Mouse (Mus musculus) limb, embryonic 15.5 days (tissue): Measurements from ENCODE around the gene Ncor2. TPM values are rescaled to one million over a fixed set of nuclear protein-coding genes. Genes with fewer than 3 reads are reported as not detected.

Source experiments
- ATAC-seq: fragments of 200-750 bp; cut with Nextera tagmentation; 2 replicates; pipeline ENCODE4 v1.8.0; 2017; ENCODE audit warnings: low read depth, moderate TSS enrichment; ENCODE audit not compliant: insufficient number of reproducible peaks, low FRiP score, low TSS enrichment
- H3K27ac ChIP-seq: fragments of 300-500 bp; sonication (generic); 2 replicates; pipeline ENCODE4 v1.5.1; 2015; ENCODE audit warnings: moderate library complexity, mild to moderate bottlenecking, inconsistent platforms
- H3K27me3 ChIP-seq: fragments of 300-500 bp; sonication (generic); 2 replicates; pipeline ENCODE4 v1.6.1; 2015; ENCODE audit warnings: inconsistent platforms
- H3K36me3 ChIP-seq: fragments of 300-500 bp; sonication (generic); 2 replicates; pipeline ENCODE4 v1.6.1; 2015; ENCODE audit warnings: inconsistent platforms
- H3K4me1 ChIP-seq: fragments of 300-500 bp; sonication (generic); 2 replicates; pipeline ENCODE4 v1.6.1; 2015; ENCODE audit warnings: inconsistent platforms
- H3K4me2 ChIP-seq: fragments of 300-500 bp; sonication (generic); 2 replicates; pipeline ENCODE4 v1.6.1; 2015; ENCODE audit warnings: mild to moderate bottlenecking, inconsistent platforms
- H3K4me3 ChIP-seq: fragments of 300-500 bp; sonication (generic); 2 replicates; pipeline ENCODE4 v1.5.1; 2015; ENCODE audit warnings: mild to moderate bottlenecking, inconsistent platforms
- H3K9ac ChIP-seq: fragments of 300-500 bp; sonication (generic); 2 replicates; pipeline ENCODE4 v1.6.1; 2015; ENCODE audit warnings: inconsistent platforms
- H3K9me3 ChIP-seq: fragments of 300-500 bp; sonication (generic); 2 replicates; pipeline ENCODE4 v1.6.1; 2016; ENCODE audit warnings: inconsistent platforms
- WGBS: fragments of 180-500 bp; shearing (Covaris S2); methylation state at CpG from one replicate; pipeline ENCODE4 v1.1.7; 2015; 5-methylcytosine and 5-hydroxymethylcytosine counted together
- polyA plus RNA-seq: library from polyadenylated mRNA; unstranded; fragments of >200 nt; fragmentation: Nextera tagmentation; extraction: Ambion mirVana; gene quantifications from 2 replicates; pipeline ENCODE4 v1.2.1, GENCODE M21; 2015

Ncor2 gene
- polyA plus RNA-seq, 1 experiment from 2014 or later = 32.7 TPM

GRCm38 (mm10) chr5:125049481-125049880, 129.5 kb downstream of the Ncor2 start:
- Histone ChIP-seq H3K36me3 (peaks cover 93% of the 10 kb centered on the region), H3K27me3 (no peaks in the 10 kb centered on the region), H3K9ac (no peak overlapping the region), H3K9me3 (no peaks in the 10 kb centered on the region), H3K4me1 (peaks cover 24% of the 10 kb centered on the region), H3K4me3 (no peak overlapping the region), H3K4me2 (no peak overlapping the region), H3K27ac (0 out of 2 replicates have a peak overlapping the region, but pooled peaks have one; percentile 7)
- 91% methylated on average over 4 of the region's 4 CpGs for WGBS
- no peak for ATAC-seq

- H3K4me2 ChIP-seq = no peak overlapping the region
- H3K27me3 ChIP-seq = no peaks in the 10 kb centered on the region
- H3K9ac ChIP-seq = no peak overlapping the region
- H3K4me1 ChIP-seq = peaks cover 8% of the 10 kb centered on the region; the same call in 1 of the 2 replicates
- no peak for ATAC-seq
- WGBS = 68% methylated on average over 5 of the region's 5 CpGs
- H3K27ac ChIP-seq = no peak overlapping the region
- H3K9me3 ChIP-seq = no peaks in the 10 kb centered on the region
- H3K4me3 ChIP-seq = no peak overlapping the region
- H3K36me3 ChIP-seq = peaks cover 97% of the 10 kb centered on the region
These were observed 132.6 kb downstream of the Ncor2 start for GRCm38 (mm10) chr5:125046436-125046835.

- H3K9me3 ChIP-seq = no peaks in the 10 kb centered on the region
- H3K4me2 ChIP-seq = no peak overlapping the region
- no peak overlapping the region for H3K9ac ChIP-seq
- 70% methylated on average over 5 of the region's 5 CpGs for WGBS
- H3K27ac ChIP-seq = no peak overlapping the region
- peaks cover 20% of the 10 kb centered on the region for H3K4me1 ChIP-seq
- peaks cover 89% of the 10 kb centered on the region for H3K36me3 ChIP-seq
- no peak for ATAC-seq
- no peaks in the 10 kb centered on the region for H3K27me3 ChIP-seq
- no peak overlapping the region for H3K4me3 ChIP-seq
These were observed 133.8 kb downstream of the Ncor2 start for GRCm38 (mm10) chr5:125045202-125045601.

- H3K4me2 ChIP-seq = no peak overlapping the region
- H3K9ac ChIP-seq = no peak overlapping the region
- peaks cover 31% of the 10 kb centered on the region for H3K4me1 ChIP-seq
- 80% methylated on average over 6 of the region's 6 CpGs for whole genome bisulfite sequencing
- no peak overlapping the region for H3K27ac ChIP-seq
- H3K27me3 ChIP-seq = no peaks in the 10 kb centered on the region
- H3K9me3 ChIP-seq = no peaks in the 10 kb centered on the region
- no peak overlapping the region for H3K4me3 ChIP-seq
- peaks cover 89% of the 10 kb centered on the region for H3K36me3 ChIP-seq
- ATAC-seq = no peak
These were observed 135.6 kb downstream of the Ncor2 start for GRCm38 (mm10) chr5:125043448-125043847.

- peak overlapping the region; percentile 59; the same call in 1 of the 2 replicates for H3K27ac ChIP-seq
- no peaks in the 10 kb centered on the region for H3K9me3 ChIP-seq
- H3K4me2 ChIP-seq = no peak overlapping the region
- H3K4me3 ChIP-seq = no peak overlapping the region
- H3K9ac ChIP-seq = no peak overlapping the region
- H3K4me1 ChIP-seq = peaks cover 31% of the 10 kb centered on the region
- peaks cover 89% of the 10 kb centered on the region for H3K36me3 ChIP-seq
- WGBS = 83% methylated on average over 9 of the region's 9 CpGs
- no peaks in the 10 kb centered on the region for H3K27me3 ChIP-seq
- no peak for ATAC-seq
These were observed 137.4 kb downstream of the Ncor2 start for GRCm38 (mm10) chr5:125041578-125041977.

GRCm38 (mm10) chr5:125040128-125040584, 138.9 kb downstream of the Ncor2 start:
- Histone ChIP-seq H3K27ac (peak overlapping the region; percentile 59; the same call in 1 of the 2 replicates), H3K4me2 (no peak overlapping the region), H3K9ac (no peak overlapping the region), H3K4me1 (peaks cover 31% of the 10 kb centered on the region), H3K4me3 (no peak overlapping the region), H3K36me3 (peaks cover 90% of the 10 kb centered on the region), H3K9me3 (no peaks in the 10 kb centered on the region), H3K27me3 (no peaks in the 10 kb centered on the region)
- 46% methylated on average over 5 of the region's 5 CpGs for whole genome bisulfite sequencing
- peak; percentile 28 for ATAC-seq

- Histone ChIP-seq H3K9me3 (no peaks in the 10 kb centered on the region), H3K27me3 (no peaks in the 10 kb centered on the region), H3K9ac (no peak overlapping the region), H3K4me3 (no peak overlapping the region), H3K27ac (peak overlapping the region; percentile 59; the same call in 1 of the 2 replicates), H3K4me2 (no peak overlapping the region), H3K36me3 (peaks cover 91% of the 10 kb centered on the region), H3K4me1 (peaks cover 31% of the 10 kb centered on the region)
- ATAC-seq = no peak
- WGBS = 86% methylated on average over 8 of the region's 8 CpGs
These were observed 139.5 kb downstream of the Ncor2 start for GRCm38 (mm10) chr5:125039377-125040027.

- 87% methylated on average over 8 of the region's 8 CpGs for WGBS
- Histone ChIP-seq H3K9ac (no peak overlapping the region), H3K4me2 (no peak overlapping the region), H3K27ac (no peak overlapping the region), H3K4me1 (peaks cover 27% of the 10 kb centered on the region), H3K27me3 (no peaks in the 10 kb centered on the region), H3K36me3 (peaks cover 92% of the 10 kb centered on the region), H3K9me3 (no peaks in the 10 kb centered on the region), H3K4me3 (no peak overlapping the region)
- ATAC-seq = no peak
These were observed 142.5 kb downstream of the Ncor2 start for GRCm38 (mm10) chr5:125036483-125036882.

- ATAC-seq = no peak
- Histone ChIP-seq H3K27ac (no peak overlapping the region), H3K4me3 (no peak overlapping the region), H3K9ac (no peak overlapping the region), H3K4me2 (no peak overlapping the region), H3K27me3 (no peaks in the 10 kb centered on the region), H3K36me3 (peaks cover 100% of the 10 kb centered on the region), H3K9me3 (no peaks in the 10 kb centered on the region), H3K4me1 (no peaks in the 10 kb centered on the region)
- 98% methylated on average over 20 of the region's 20 CpGs for WGBS
These were observed 150.1 kb downstream of the Ncor2 start for GRCm38 (mm10) chr5:125028911-125029310.

GRCm38 (mm10) chr5:125028371-125028770, 150.6 kb downstream of the Ncor2 start:
- no peak overlapping the region for H3K4me3 ChIP-seq
- no peaks in the 10 kb centered on the region for H3K4me1 ChIP-seq
- no peak overlapping the region for H3K27ac ChIP-seq
- 93% methylated on average over 15 of the region's 15 CpGs for WGBS
- H3K9me3 ChIP-seq = no peaks in the 10 kb centered on the region
- H3K27me3 ChIP-seq = no peaks in the 10 kb centered on the region
- no peak overlapping the region for H3K4me2 ChIP-seq
- no peak overlapping the region for H3K9ac ChIP-seq
- peaks cover 100% of the 10 kb centered on the region for H3K36me3 ChIP-seq
- ATAC-seq = no peak

GRCm38 (mm10) chr5:125024002-125024401, 155.0 kb downstream of the Ncor2 start:
- ATAC-seq = no peak
- no peaks in the 10 kb centered on the region for H3K27me3 ChIP-seq
- H3K4me1 ChIP-seq = no peaks in the 10 kb centered on the region; the same call in 1 of the 2 replicates
- 82% methylated on average over 14 of the region's 14 CpGs for WGBS
- H3K4me3 ChIP-seq = no peak overlapping the region
- no peak overlapping the region for H3K4me2 ChIP-seq
- peaks cover 98% of the 10 kb centered on the region for H3K36me3 ChIP-seq
- no peak overlapping the region for H3K9ac ChIP-seq
- H3K27ac ChIP-seq = no peak overlapping the region
- H3K9me3 ChIP-seq = no peaks in the 10 kb centered on the region

- no peaks in the 10 kb centered on the region for H3K27me3 ChIP-seq
- peaks cover 98% of the 10 kb centered on the region for H3K36me3 ChIP-seq
- no peak overlapping the region for H3K9ac ChIP-seq
- 88% methylated on average over 11 of the region's 11 CpGs for whole genome bisulfite sequencing
- H3K27ac ChIP-seq = no peak overlapping the region
- no peaks in the 10 kb centered on the region for H3K9me3 ChIP-seq
- H3K4me2 ChIP-seq = no peak overlapping the region
- peaks cover 16% of the 10 kb centered on the region for H3K4me1 ChIP-seq
- H3K4me3 ChIP-seq = no peak overlapping the region
- no peak for ATAC-seq
These were observed 157.7 kb downstream of the Ncor2 start for GRCm38 (mm10) chr5:125021298-125021697.
